Mouse (Mus musculus) ovary, postnatal 14 days (tissue): ENCODE results near the gene Tcf7.

ENCODE experiments used
- DNase-seq: peaks from one replicate; pipeline ENCODE4 v3.0.0; 2022; ENCODE audit warnings: low spot score

The Tcf7 gene

GRCm38 (mm10) chr11:52283596-52284571 is 1.1 kb upstream of the Tcf7 start:
- DNase-seq = peak; percentile 61

DNA sequence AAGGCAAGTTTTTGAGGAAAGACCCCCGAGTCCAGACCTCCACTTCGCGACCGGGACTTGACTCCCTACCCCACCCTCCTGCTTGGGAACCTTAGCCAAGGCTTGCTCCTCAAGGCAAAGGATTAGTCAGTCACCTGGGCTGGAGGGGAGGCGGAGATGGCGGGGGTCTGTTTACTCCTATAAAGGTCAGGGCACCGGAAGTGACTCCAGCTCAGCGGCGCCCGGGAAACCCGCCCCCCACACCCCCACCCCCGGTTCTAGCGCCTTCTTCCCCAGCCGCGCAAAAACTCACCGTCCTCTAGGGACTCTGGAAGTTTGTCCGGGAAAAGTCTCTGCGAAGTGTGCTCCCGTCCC is 417 bp downstream of the Tcf7 start:
- DNase-seq = no peak

GRCm38 (mm10) chr11:52281568-52282328 is 1.1 kb downstream of the Tcf7 start:
- no peak for DNase-seq

GRCm38 (mm10) chr11:52280566-52281455 is 2.0 kb downstream of the Tcf7 start:
- DNase-seq = no peak

GRCm38 (mm10) chr11:52279611-52280145 is 3.1 kb downstream of the Tcf7 start:
- DNase-seq = no peak

- DNase-seq = no peak
Measured at GRCm38 (mm10) chr11:52278991-52279390, 3.8 kb downstream of the Tcf7 start.

- DNase-seq = no peak
Measured at GRCm38 (mm10) chr11:52278164-52278563, 4.7 kb downstream of the Tcf7 start.

DNA sequence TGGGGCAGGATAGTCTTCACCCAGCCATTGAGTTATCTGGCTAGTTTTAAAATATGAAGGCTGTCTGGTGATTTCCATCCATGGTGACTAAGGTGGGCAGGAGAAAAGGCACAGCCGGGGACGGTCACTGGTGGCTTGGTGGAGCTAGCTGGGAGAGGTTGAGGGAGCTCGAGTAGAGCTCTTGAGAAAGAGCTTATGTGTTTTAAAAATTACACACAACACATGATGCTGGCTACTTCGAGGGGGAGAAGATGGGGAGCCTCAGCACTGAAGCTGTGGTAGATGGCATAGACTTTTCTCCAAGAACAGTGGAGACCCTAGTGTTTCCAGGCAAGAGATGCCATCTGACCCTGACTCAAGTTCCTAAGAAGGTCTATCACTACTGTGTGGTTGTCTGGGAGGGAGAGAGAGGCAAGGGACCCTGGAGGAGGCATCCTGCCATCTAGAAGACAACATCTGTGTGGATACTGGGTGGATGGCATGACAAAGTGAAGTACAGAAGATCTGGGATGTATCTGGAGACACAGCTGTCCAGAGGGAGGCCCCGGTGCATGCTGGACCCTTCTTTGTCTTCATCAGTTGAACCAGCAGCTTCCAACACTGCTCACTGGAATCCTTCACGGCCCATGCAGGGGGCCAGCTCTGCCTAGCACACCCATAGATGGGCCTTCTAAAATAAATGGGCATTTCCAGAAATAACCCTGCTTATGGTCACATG is 5.2 kb downstream of the Tcf7 start:
- no peak for DNase-seq

- no peak for DNase-seq
Measured at GRCm38 (mm10) chr11:52276961-52277391, 5.8 kb downstream of the Tcf7 start.

DNA sequence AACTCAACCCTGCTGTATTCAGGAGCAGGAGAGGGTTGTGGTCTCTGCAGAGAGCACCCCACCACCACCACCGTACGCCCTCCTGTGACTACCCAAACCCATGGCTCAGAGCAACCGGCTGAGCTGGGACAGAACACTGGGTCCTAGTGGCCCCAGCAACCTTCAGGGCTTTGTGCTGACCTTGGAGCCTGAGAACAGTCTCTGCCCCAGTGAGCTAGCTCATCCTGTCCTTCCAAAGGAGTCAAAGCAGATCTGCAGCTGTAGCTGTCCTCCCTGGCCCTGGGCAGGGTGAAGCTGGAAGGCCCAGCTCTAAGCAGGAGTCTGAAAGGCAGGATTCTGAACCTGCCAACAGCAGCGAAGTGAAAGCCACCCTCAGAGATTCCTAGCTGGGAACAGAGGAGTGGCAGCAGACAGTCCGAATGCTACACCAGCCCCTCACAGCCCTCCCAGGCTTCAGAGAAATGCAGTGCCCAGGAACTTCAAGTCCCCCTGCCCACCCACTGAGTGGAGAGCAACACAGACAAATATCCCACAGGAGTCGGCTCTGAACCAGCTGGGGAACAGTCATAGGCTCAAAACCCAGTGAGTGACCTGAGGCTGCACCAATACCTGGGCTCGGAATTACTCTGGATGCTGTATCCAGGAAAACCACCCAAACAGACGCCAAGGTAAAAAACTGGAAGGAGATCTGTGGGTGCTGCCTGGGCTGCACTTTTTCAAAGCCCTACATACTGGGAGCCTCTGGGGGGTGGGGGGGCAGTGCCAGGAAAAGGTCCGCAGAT is 6.8 kb downstream of the Tcf7 start:
- no peak for DNase-seq

GRCm38 (mm10) chr11:52275366-52275765 is 7.4 kb downstream of the Tcf7 start:
- no peak for DNase-seq

GRCm38 (mm10) chr11:52274456-52275112 is 8.2 kb downstream of the Tcf7 start:
- no peak for DNase-seq

GRCm38 (mm10) chr11:52273942-52274330 is 8.9 kb downstream of the Tcf7 start:
- DNase-seq = no peak

- DNase-seq = no peak
Measured at GRCm38 (mm10) chr11:52273183-52273941, 9.5 kb downstream of the Tcf7 start.

GRCm38 (mm10) chr11:52272619-52273018 is 10.2 kb downstream of the Tcf7 start:
- no peak for DNase-seq

DNA sequence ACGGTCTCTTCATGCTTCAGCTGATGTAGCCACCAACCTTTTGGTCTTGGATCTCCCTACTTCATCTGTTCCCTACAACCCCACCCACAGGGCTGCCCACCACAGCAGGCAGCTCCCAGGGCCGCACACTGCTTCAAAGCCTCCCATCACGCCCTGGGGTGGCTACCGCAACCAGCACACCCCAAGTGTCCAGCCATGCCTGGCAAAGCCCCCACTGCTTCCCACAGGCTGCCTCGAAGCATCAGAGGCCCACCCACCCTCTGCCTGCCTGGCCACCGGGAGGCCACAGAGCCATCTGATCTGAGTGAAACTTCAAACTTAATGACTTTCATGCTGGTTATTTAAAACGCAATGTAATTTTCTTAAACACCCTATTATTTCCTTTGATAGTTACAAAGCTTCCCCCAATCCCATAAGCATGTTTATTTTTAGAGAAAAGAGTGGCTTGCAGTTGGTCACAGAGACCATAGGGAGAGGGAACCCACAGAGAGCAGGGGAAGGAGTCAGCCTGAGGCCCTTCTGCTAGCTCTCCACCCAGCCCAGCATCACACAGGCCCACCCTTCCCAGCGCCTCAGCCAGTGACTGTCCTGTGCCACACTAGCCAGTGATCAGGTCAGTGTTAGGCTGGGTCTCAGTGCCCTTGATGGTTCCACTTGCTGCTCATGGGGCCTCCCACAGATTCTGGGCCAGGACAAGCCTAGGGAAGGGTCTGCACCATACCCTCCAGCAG is 10.9 kb downstream of the Tcf7 start:
- DNase-seq = no peak

GRCm38 (mm10) chr11:52269841-52270240 is 13.0 kb downstream of the Tcf7 start:
- no peak for DNase-seq

DNA sequence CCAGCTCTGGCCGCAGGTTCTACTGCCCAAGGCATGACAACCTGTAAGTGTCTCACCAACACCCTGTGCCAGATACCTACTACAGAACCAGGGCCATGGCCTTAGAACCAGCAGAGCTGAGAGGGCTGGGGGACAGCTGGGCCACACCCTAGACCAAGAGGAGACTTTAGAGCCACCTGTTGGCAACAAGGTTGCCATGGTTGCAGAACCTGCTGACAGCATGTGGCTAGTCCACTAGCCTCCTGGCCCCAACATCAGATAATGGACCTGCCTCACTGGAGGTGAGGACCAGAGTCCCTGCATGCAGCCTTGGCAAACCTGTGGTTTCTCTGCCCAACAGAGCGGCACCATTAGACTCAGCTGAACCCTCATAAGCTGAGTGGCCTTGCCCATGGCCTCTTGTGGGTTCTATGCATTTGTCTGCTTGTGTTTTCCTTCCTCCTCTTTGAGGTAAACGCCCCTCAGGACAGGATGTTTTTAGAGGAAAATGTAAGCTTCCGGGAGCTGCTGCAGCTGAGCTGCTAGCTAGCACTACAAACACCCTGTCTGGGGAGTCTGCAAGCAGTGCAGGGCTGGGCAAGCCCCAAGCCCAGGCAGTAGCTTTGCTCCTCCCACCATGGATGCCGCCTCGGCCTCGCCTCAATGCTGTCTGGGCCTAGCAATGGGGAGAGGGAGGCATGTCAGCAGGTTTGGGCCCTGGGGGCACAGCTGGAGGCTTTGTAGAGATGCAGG is 14.5 kb downstream of the Tcf7 start:
- no peak for DNase-seq
